Mouse (Mus musculus) cerebellum, adult 2 months (tissue): ENCODE results near the gene Cyfip1. TPM values are rescaled to one million over a fixed set of nuclear protein-coding genes. Genes with fewer than 3 reads are reported as not detected.
A peak's percentile ranks its signal among the peaks of the same experiment; 100 is the strongest.

ENCODE experiments used
- DNase-seq, 2 experiments: peaks; one replicate each; pipeline ENCODE4 v3.0.0; 2021
- H3K27ac ChIP-seq: fragments of 200-500 bp; 2 replicates; pipeline ENCODE4 v1.5.1; 2012; ENCODE audit warnings: low read length, control low read depth, inconsistent platforms; ENCODE audit not compliant: insufficient read depth
- H3K27me3 ChIP-seq: fragments of 200-500 bp; 2 replicates; pipeline ENCODE4 v1.6.1; 2012; ENCODE audit warnings: inconsistent platforms, mild to moderate bottlenecking, low read length, moderate library complexity; ENCODE audit not compliant: control insufficient read depth, insufficient read depth
- H3K4me1 ChIP-seq: fragments of 200-500 bp; 2 replicates; pipeline ENCODE4 v1.6.1; 2011; ENCODE audit warnings: low read length; ENCODE audit not compliant: control insufficient read depth, insufficient read depth
- H3K4me3 ChIP-seq: fragments of 200-500 bp; replicated peaks from 2 replicates; pipeline ENCODE3; 2011; ENCODE audit warnings: mild to moderate bottlenecking, low read depth, low read length, control low read depth; ENCODE audit not compliant: insufficient read depth
- CTCF ChIP-seq: fragments of 200-500 bp; IDR thresholded peaks from 2 replicates; pipeline ENCODE4 v1.5.1; 2011; ENCODE audit warnings: low read depth, mild to moderate bottlenecking, control low read depth, low read length, moderate library complexity, borderline replicate concordance; ENCODE audit not compliant: insufficient read depth
- POLR2A ChIP-seq: fragments of 200-500 bp; IDR thresholded peaks from 2 replicates; pipeline ENCODE4 v1.6.1; 2011; ENCODE audit warnings: low read length, control low read depth, borderline replicate concordance; ENCODE audit not compliant: insufficient read depth
- WGBS: fragments of 180-500 bp; shearing (Covaris S2); methylation state at CpG from one replicate; pipeline ENCODE4 v1.1.7; 2018; 5-methylcytosine and 5-hydroxymethylcytosine counted together
- polyA plus RNA-seq: library from polyadenylated mRNA; depleted of rRNA; stranded (reverse); fragments of >200 nt; gene quantifications from 2 replicates; pipeline ENCODE4 v1.2.3, GENCODE M21; 2012

Gene Cyfip1
- polyA plus RNA-seq, 1 experiment: 48.2 TPM

DNA sequence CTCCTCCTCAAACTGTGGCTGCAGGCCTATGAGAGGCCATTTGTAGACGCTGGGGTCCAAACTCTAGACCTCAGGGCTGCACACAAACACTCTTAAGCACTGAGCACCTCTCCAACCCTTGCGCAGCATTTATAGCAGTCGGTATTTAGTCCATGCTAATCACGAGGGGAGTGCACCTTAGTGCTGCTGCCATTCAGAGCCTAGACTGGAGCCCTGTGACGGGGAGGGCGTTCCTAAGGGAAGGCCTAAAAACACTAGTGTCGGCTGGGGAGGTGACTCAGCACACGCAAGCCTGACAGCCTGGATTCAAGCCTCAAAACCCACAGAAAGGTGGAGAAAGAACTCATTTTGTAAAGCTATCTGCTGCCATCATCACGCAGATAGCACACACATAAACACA lies 14.0 kb upstream of the Cyfip1 start:
- DNase-seq: no peak
- Histone ChIP-seq H3K4me3 (no peak overlapping the region), H3K27me3 (no peaks in the 10 kb centered on the region), H3K4me1 (no peaks in the 10 kb centered on the region), H3K27ac (no peak overlapping the region)
- WGBS: 92% methylated on average over 9 of the region's 9 CpGs
- TF ChIP-seq CTCF (no peak), POLR2A (no peak)

GRCm38 (mm10) chr7:55836877-55837276 lies 4.7 kb upstream of the Cyfip1 start:
- Histone ChIP-seq H3K27me3 (no peaks in the 10 kb centered on the region), H3K4me3 (no peak overlapping the region), H3K4me1 (no peaks in the 10 kb centered on the region), H3K27ac (no peak overlapping the region)
- DNase-seq: no peak
- WGBS: 90% methylated on average over 4 of the region's 4 CpGs
- no peak for TF ChIP-seq POLR2A
- no peak for TF ChIP-seq CTCF

GRCm38 (mm10) chr7:55841977-55842503 lies 495 bp downstream of the Cyfip1 start:
- Histone ChIP-seq H3K27ac (peak overlapping the region; percentile 67), H3K4me1 (no peaks in the 10 kb centered on the region; the same call in 1 of the 2 replicates), H3K4me3 (peak overlapping the region; percentile 59), H3K27me3 (no peaks in the 10 kb centered on the region)
- WGBS: under 1% methylated on average over 47 of the region's 47 CpGs
- TF ChIP-seq POLR2A (0 out of 2 replicates have a peak, but pooled peaks have one; percentile 63), CTCF (no peak)
- DNase-seq: peak; percentile 90 to 92

- H3K4me1 ChIP-seq: no peaks in the 10 kb centered on the region; the same call in 1 of the 2 replicates
- peak in 1 of 2 experiments; percentile 23 for DNase-seq
- WGBS: under 1% methylated on average over 40 of the region's 40 CpGs
- peak overlapping the region; percentile 59 for H3K4me3 ChIP-seq
- TF ChIP-seq CTCF (no peak), POLR2A (no peak)
- peak overlapping the region; percentile 67 for H3K27ac ChIP-seq
- no peaks in the 10 kb centered on the region for H3K27me3 ChIP-seq
These were observed 1.1 kb downstream of the Cyfip1 start for GRCm38 (mm10) chr7:55842504-55843152.

GRCm38 (mm10) chr7:55846606-55847312 lies 5.2 kb downstream of the Cyfip1 start:
- WGBS: 54% methylated on average over 9 of the region's 9 CpGs
- H3K4me1 ChIP-seq: no peaks in the 10 kb centered on the region; the same call in none of the 2 replicates
- no peaks in the 10 kb centered on the region for H3K27me3 ChIP-seq
- no peak for DNase-seq
- TF ChIP-seq CTCF (no peak), POLR2A (no peak)
- no peak overlapping the region for H3K27ac ChIP-seq
- no peak overlapping the region for H3K4me3 ChIP-seq

DNA sequence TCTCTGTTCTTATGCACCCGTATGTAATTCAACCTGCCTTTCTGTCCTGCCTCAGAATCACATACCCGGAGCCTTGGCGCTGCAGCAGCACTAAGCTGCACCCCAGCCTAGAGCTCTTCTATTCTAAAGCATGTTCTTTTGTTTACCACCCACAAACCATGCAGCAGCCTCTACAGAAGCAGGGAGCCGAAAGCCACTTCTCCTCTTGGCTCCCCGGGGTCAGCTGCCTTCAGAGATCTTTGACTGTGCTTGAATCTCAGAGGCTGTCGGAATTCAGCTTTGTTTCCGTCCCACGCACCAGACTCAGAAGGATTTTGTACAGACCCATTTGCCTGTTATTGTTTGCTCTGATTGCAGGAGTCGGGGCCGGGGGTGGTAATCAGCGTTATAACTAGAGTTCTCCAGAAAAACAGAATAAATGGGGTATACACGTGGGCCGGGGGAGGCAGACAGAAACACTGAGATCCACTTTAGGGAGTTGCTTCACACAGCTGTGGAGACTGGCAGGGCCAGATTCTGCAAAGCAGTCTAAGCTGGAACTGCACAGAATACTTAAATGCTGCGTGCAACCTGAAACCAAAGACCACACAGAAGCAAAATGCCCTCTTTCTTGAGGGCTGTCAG lies 8.5 kb downstream of the Cyfip1 start:
- 53% methylated on average over 14 of the region's 14 CpGs for WGBS
- Histone ChIP-seq H3K4me3 (no peak overlapping the region), H3K27ac (no peak overlapping the region), H3K4me1 (no peaks in the 10 kb centered on the region; the same call in 1 of the 2 replicates), H3K27me3 (no peaks in the 10 kb centered on the region)
- TF ChIP-seq POLR2A: no peak
- no peak for DNase-seq

DNA sequence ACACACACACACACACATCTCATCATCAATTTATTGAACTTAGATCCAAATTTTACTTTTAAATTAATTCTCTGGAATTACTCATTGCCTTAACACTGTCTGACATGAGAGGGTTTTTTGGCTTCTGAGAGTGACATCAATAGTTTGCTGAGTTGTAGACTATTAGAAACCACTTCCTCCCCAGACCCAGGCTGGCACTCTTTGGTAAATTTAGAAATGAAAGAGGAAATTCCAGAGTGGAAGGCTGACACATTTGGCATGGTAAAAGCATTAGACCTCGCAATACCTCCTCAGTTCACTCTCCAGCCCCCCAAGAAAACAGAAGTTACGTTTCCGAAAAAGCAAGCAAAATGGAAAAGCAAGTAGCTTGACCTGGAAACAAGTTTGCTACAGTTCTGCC lies 11.2 kb downstream of the Cyfip1 start:
- WGBS: 71% methylated on average over 3 of the region's 3 CpGs

GRCm38 (mm10) chr7:55855597-55855996 lies 14.1 kb downstream of the Cyfip1 start:
- TF ChIP-seq CTCF (no peak), POLR2A (no peak)
- H3K27ac ChIP-seq: no peak overlapping the region
- H3K4me3 ChIP-seq: no peak overlapping the region

More for the DNA sequence above, 11.2 kb downstream of the Cyfip1 start:
- peaks cover 3% of the 10 kb centered on the region; the same call in 1 of the 2 replicates for H3K4me1 ChIP-seq
- DNase-seq: no peak
- no peak overlapping the region for H3K4me3 ChIP-seq
- no peak for TF ChIP-seq POLR2A
- no peak for TF ChIP-seq CTCF
- no peak overlapping the region for H3K27ac ChIP-seq
- H3K27me3 ChIP-seq: no peaks in the 10 kb centered on the region

More at GRCm38 (mm10) chr7:55855597-55855996, 14.1 kb downstream of the Cyfip1 start:
- H3K4me1 ChIP-seq: peaks cover 13% of the 10 kb centered on the region
- no peaks in the 10 kb centered on the region for H3K27me3 ChIP-seq
- DNase-seq: no peak
- WGBS: 91% methylated on average over 3 of the region's 3 CpGs
